Mouse (Mus musculus) left cerebral cortex, postnatal 36 days (tissue): ENCODE measurements around the gene Ell. TPM values are rescaled to one million over a fixed set of nuclear protein-coding genes. Genes with fewer than 3 reads are reported as not detected.

ENCODE experiments used
- DNase-seq, 2 experiments: peaks; one replicate each; pipeline ENCODE4 v3.0.0; 2021 to 2022; ENCODE audit warnings: low spot score in 2 of 2, mixed read lengths in 1 of 2
- intact Hi-C: fragments of 180-260 bp; cut with DNase I; formaldehyde crosslinking; loops from one replicate; pipeline ENCODE4 v1.15.1; 2025
- total RNA-seq, 2 experiments: library from RNA; stranded (reverse); gene quantifications; 2 replicates each; pipeline ENCODE4 v1.2.3; 2021

Ell gene
- total RNA-seq, result 10 to 100 TPM; 19.1 to 20.7 TPM

DNA sequence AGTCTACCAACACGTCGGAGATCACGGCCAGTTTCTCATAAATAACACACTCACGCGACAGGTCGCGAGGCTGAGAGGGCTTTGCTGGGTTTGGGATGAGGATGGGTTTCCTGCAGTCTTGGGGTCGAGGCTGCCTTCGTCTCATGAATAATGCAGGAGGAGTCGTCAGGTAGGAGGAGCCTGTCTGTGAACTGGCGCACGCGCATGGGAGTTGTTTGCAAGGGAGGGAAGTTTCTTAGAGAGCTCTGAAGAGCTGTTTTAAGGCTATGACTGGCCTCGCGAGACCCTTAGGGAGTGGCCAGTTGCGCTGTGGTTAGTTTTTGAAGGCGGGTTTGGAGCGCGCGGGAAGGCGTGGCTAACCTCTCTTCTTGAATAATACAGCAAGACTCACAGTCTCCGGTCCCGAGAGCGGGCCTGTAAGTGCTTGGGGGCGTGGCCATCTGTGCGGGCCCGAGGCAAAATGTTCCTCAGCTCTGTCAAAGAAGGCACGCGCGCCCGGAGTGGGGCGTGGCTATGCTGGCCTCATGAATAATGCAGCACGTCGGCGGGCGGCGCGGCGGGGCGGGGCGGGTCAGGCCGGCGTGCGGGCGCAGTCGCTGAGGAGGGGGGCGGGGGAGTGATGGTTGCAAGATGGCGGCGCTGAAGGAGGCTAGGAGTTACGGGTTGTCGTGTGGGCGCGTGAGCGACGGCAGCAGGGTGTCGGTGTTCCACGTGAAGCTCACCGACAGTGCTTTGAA is at the start of gene Ell:
Gene Ell, plus strand, starts transcription at position 381 of the 737 bp plus-strand sequence.
- intact Hi-C loops, result no loop called here

GRCm38 (mm10) chr8:70489576-70489975 is 49.7 kb upstream of the Ell start:
- DNase-seq, result no peak
- intact Hi-C loops, result loop anchor here (5.0 kb wide), 2 partner anchors 37 to 72 kb away; no protein-coding TSS in a partner anchor

More for the DNA sequence above, at the start of gene Ell:
- peak; percentile 99 for DNase-seq

DNA sequence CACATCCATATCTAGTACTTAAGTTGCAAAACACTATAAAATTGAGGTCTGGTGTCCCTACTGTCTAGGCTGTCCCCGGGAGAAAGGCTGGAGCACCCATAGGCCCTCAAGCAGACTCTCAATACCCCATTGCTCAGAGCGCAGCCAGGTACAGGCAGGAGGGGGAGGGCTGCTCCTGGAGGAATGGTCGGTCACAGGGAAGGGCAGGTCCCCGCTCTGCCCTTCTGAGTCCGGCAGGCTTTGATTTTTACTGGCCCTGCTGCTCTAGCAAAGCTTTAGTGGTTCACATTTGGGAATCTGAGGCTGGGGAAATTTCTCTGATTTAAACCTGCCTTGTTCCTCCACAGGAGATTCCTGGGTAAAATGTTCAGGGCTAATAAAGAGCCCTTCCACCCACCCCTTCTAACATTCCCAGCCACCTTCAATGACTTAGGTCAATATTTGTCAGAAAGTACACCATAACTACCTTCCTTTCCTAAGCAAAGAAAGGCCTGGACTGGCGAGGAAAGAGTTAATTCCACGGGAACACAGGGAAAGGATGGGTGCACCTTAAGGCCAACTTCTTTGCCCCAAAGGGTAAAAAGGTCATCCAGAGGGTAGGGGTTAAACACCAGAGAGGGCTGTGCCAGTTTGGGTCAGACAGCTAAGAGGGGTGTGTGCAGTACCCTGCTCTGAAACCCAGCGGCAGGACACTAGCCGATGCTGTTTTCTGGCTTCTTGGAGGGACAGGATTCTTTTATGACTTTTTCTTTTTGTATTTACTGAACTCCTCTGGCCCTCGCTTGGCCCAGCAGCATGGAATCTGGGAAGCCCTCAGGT is 49.0 kb upstream of the Ell start:
- DNase-seq, result no peak
- intact Hi-C loops, result no loop called here

GRCm38 (mm10) chr8:70490880-70491495 is 48.3 kb upstream of the Ell start:
- DNase-seq, result no peak
- intact Hi-C loops, result no loop called here

DNA sequence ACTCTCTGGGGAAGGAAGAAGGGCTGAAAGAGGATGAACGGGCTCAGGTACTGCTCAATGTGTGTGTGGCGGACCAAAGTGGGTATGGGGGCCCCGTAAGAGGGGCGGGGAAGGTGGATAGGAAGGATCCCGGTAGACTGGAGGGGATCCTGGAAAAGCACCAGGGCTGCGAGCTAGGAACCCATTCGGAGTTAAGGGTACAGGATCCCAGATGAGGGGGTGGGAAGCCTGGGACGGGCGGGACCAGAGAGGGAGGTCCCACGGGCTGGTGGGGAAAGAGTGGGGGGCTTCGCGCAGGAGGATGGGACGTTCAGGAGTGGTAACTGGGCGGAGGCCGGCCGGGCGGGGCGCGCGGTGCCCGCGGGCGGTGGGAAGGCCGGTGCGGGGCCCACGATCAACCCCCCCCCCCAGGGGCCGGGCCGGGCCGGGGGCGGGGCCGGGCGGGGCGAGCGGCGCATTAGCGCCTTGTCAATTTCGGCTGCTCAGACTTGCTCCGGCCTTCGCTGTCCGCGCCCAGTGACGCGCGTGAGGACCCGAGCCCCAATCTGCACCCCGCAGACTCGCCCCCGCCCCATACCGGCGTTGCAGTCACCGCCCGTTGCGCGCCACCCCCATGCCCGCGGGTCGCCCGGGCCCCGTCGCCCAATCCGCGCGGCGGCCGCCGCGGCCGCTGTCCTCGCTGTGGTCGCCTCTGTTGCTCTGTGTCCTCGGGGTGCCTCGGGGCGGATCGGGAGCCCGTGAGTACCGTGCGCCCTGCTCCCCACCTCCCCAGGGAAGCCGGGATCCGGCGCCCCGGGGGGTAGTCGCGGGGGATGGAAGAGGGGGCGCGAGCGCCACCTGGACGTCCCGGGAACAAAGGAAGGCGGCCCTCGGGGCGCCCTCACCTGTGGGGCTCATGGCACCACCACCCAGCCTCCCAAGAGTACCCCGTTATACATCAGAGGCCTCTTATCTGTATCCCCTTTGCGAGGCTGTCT is 46.3 kb upstream of the Ell start, which contains the start of gene Crlf1:
Gene Crlf1, plus strand, starts transcription at position 495 of the 977 bp plus-strand sequence.
- intact Hi-C loops, result no loop called here
- DNase-seq, result no peak

GRCm38 (mm10) chr8:70493692-70494415 is 45.4 kb upstream of the Ell start:
- intact Hi-C loops, result no loop called here
- DNase-seq, result no peak

GRCm38 (mm10) chr8:70494416-70494945 is 44.8 kb upstream of the Ell start:
- intact Hi-C loops, result no loop called here

GRCm38 (mm10) chr8:70495001-70495770 is 44.1 kb upstream of the Ell start:
- DNase-seq, result no peak
- intact Hi-C loops, result no loop called here

More at GRCm38 (mm10) chr8:70494416-70494945, 44.8 kb upstream of the Ell start:
- no peak for DNase-seq

- intact Hi-C loops, result no loop called here
- no peak for DNase-seq
Measured at GRCm38 (mm10) chr8:70495771-70496062, 43.5 kb upstream of the Ell start.

GRCm38 (mm10) chr8:70500386-70501301 is 38.6 kb upstream of the Ell start:
- DNase-seq, result no peak
- intact Hi-C loops, result loop anchor here (5.0 kb wide), 2 partner anchors 43 to 63 kb away; partner anchors contain the start of gene Crtc1

GRCm38 (mm10) chr8:70501820-70502529 is 37.3 kb upstream of the Ell start:
- intact Hi-C loops, result loop anchor here (2.0 to 5.0 kb wide), 3 partner anchors 45 to 87 kb away; partner anchors contain the start of gene Crtc1
- no peak for DNase-seq

- intact Hi-C loops, result loop anchor here (2.0 to 5.0 kb wide), 3 partner anchors 45 to 88 kb away; partner anchors contain the start of gene Crtc1
- no peak for DNase-seq
Measured at GRCm38 (mm10) chr8:70502540-70502939, 36.7 kb upstream of the Ell start.

DNA sequence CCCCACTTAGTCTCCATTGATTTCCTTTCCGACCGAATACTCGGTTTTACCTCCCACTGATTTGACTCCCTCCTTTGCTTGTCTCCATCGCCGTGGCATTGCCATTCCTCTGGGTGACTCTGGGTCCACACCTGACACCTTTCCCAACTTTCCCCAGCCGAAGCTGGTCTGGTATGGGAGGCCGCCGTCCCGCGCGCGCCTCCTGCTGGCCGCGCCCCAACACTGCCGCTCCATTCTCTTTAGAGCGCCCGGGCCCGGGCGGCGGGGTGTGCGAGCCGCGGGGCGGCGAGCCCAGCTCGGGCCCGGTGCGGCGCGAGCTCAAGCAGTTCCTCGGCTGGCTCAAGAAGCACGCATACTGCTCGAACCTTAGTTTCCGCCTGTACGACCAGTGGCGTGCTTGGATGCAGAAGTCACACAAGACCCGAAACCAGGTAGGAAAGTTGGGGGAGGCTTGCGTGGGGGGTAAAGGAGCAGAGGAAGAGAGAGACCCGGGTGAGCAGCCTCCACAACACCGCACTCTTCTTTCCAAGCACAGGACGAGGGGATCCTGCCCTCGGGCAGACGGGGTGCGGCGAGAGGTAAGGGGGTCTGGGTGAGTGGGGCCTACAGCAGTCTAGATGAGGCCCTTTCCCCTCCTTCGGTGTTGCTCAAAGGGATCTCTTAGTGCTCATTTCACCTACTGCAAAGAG is 36.1 kb upstream of the Ell start:
- intact Hi-C loops, result loop anchor here (2.0 to 5.0 kb wide), 3 partner anchors 46 to 88 kb away; partner anchors contain the start of gene Crtc1
- DNase-seq, result no peak

DNA sequence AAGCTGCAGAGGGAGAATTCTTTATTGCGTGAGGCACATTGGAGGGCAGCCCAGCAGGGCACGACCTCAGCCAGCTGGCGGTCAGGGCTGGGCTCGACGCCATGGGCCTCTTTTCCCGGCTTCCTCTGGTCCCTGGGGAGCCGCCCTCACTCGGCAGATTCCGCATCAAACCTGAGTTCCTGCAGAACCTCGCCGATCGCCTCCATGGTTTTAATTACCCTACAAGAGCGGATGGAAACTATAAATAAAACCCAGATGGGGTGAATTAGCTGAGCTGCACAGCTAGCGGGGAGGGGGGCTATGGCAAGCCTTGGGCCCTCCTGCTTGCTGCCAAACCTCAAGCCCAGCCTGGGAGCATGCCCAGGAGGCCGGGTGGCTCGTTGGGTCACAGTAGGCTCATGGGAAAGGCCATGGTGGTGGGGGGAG is 35.0 kb upstream of the Ell start:
- intact Hi-C loops, result loop anchor here (2.0 to 5.0 kb wide), 3 partner anchors 47 to 122 kb away; partner anchors contain the start of gene Crtc1
- no peak for DNase-seq

DNA sequence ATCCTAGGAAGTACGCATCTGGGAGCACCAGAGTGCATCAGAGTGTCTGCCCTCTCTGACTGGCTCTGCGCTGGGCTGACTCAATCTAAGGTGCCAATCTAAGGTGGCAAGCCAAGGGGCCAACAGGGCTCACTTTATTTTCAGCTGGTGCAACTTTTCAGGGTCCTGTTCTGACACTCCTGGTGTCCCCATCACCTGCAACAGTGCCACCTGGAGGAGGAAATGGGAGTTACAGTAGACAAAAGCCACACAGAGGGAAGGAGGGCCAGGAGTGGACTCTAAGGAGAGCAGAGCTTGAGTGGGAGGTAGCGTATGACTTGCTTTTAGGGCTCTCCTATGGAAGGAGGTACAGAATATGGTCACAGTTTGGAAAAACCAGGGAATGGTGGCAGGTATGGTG is 34.4 kb upstream of the Ell start:
- intact Hi-C loops, result loop anchor here (2.0 to 5.0 kb wide), 5 partner anchors 48 to 173 kb away; partner anchors contain the start of genes Crtc1 and Upf1

More for the DNA sequence above, 34.4 kb upstream of the Ell start:
- peak; percentile 77 to 81 for DNase-seq
